Mouse (Mus musculus): ENCODE data around the gene Peak1.

The Peak1 gene

DNA sequence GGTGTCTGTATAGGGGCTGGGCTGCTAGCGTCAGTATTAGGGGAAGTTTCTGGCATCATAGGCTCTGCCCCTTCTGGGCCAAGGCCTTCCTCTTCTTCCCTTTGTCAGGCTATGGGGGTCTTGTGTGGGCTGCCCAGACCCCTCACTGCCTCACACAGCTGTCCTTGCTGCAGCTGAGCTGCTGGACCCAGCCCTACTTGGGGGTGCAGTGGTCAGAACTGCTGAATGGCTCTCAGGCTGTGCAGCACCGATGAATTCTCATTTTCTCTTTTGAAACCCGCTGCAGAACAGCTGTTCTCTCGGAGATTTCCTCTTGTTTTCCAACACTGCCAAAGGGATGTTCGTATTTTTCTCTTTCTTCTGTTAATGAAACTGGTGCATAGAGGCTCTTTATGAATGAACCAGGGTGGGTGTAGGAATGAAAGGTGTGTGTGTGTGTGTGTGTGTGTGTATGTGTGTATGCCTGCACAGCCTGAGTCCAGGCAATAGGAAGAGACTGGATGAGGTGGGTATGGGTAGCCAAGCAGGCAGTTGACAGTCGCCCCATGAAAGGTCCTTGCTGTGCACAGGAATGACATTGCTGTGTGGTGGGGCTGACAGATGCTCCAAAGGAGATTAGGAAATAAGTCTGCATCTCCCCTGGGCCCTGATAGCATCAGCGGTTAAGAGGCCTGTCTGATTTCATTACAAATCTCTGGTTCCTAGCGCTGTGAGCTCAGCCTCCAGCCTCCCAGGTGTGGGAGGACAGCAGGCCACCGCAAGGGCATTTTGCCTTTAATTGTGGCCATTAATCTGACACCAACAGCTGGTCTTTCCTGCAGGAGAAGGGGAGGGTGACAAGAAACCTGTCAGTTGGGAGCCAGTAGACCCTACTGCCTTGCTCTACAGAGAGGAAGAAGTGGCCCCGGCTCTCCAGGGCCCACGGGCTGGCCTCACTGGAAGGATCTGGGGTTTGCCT is 226.1 kb downstream of the Peak1 start:
- no peak for DNase-seq

DNA sequence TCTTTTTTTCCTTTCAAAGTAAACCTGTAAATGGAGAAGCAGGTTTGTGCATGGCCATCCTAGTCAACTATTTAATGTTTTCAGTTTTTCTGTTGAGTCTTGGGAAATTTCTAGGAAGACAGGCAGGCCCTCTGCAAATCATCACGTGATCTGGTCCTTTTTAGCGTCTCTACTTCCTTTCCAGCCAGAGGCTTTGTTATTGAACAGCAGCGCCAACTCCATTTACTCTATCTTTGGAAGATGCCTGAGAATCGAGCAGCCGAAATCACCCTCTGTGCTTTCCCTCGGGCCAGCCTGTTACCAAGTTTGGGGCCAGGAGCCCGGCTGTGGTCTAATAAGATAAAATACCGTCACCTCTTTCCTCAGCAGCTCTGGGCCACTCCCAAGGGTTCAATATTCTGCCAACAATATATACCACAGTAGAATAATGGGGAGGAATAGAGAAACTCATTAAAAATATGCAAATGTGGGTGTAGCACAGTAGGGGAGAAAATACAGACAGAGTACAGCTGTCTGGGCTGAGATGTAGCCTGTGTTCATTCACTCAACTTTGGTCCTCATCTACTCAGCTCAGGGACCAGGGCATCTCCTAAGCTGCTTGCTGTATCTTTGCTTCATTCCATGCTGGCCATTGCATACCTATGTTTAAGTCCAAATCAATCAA is 237.6 kb downstream of the Peak1 start:
- DNase-seq, result no peak

DNA sequence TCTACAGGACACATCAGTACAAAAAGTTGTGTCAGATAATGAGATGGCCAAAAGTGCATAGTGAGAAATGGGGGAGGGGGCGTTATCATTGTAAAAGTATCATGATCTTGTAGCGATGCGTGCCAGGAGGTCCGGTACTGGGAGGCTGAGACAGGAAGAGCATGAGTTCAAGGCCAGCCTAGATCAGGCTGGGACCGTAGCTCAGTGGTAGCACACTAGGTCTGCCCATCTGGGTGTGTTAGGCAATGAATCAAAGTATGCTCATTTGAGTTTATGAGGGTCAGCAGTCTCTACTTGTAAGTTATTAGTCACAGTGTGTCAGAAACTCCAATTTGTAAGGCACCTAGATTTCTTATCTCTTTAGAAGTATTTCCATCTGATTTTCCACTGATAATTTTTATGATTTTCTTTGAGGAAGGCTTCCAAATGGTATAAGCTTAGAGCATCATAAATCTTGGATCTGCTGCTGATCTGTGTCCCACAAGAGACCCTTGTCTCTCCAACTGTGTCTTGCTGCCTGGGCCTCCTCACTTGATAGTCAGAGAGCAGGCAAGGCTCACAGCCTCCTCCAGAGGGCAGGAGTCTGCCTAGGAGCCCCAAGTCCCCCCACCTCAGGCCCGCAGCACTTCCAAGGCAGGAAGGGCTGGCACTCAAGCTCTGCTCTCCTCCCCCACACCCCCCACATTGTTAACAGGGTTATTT is 238.3 kb downstream of the Peak1 start:
- no peak for DNase-seq

GRCm38 (mm10) chr9:56177354-56177753 is 240.5 kb downstream of the Peak1 start:
- no peak for DNase-seq

GRCm38 (mm10) chr9:56175316-56175715 is 242.6 kb downstream of the Peak1 start:
- no peak for DNase-seq

DNA sequence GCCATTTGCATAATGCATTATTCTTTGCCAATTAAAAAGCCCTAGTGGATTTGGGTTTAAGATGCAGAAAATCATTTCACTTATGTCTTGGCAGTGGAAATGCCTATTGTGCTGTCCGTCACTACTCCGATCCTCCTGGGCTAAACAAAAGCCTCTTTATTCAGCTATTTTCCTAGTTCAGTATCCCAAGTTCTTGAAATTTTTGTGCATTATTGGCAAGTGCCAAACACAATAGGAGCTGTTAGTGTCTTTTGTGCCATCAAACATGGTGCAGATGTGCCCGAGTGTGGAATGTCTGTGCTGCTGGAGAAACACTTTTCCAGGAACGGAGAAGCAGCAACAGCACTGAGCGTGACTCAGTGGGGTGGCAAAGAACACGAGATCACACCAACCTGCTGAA is 250.2 kb downstream of the Peak1 start:
- DNase-seq, result no peak

- no peak for DNase-seq
Measured at GRCm38 (mm10) chr9:56166161-56166560, 251.7 kb downstream of the Peak1 start.

DNA sequence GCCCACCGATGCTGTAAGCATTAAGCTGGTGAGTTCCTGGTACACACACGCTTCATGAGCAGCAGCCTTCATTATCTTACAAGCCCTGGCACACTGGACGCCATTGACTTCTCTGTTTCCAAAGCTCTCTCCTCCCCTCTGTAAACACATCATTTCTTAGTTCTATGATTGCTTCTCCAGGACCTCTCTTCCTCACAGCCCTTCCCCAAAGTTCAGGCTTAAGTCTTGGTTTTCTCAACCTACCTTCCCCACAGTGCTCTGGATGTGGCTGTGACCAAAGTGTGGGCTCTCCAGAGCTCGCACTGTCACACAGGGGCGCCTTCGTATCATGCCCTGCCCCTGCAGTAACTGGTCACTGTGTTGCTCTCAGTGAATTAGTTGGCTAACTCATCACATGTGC is 252.5 kb downstream of the Peak1 start, which contains the start of gene Tspan3:
Tspan3 (minus strand) TSS at position 101 of the 400 bp plus-strand sequence.
- DNase-seq, result no peak

- peak; percentile 91 to 93 for DNase-seq
Measured at GRCm38 (mm10) chr9:56160341-56161141, 257.3 kb downstream of the Peak1 start.

- DNase-seq, result no peak
Measured at GRCm38 (mm10) chr9:56159456-56159855, 258.4 kb downstream of the Peak1 start.

DNA sequence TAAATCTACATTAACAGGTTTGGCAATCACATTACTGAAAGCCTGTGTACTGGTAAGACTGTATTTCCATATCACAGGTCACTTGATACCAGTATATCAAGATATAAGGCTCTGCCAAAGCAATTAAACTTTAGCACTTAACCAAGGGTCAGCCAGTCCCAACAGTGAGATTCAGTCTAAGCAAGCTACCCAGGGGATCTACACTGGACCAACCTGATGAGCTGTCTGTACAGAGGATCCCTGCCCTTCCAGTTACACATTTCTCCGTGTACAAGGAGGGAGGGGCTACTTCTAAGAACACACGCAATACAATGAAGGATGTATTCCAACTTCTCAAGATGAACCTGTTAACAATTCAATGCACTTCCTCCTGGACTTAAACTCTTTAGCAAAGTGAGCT is 259.8 kb downstream of the Peak1 start:
- DNase-seq, result no peak

DNA sequence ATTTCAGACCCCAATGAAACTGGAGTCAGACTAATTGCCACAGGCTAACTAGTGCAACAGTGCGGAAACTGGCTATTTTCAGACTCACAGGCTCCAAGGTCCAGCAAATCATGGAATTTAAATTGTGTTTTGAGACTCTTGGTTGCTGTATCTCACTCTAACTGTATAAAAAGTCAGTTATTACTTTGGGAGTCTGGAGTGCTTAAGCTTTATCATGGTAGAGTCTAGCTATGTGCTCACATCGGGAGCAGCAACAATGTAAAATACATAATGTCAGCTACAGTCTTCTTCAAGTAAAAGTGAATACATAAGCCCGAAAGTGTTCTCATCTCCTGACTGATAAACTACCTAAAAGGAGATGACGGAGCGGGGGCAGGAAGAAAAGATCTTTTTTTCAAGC is 263.3 kb downstream of the Peak1 start:
- DNase-seq, result no peak

DNA sequence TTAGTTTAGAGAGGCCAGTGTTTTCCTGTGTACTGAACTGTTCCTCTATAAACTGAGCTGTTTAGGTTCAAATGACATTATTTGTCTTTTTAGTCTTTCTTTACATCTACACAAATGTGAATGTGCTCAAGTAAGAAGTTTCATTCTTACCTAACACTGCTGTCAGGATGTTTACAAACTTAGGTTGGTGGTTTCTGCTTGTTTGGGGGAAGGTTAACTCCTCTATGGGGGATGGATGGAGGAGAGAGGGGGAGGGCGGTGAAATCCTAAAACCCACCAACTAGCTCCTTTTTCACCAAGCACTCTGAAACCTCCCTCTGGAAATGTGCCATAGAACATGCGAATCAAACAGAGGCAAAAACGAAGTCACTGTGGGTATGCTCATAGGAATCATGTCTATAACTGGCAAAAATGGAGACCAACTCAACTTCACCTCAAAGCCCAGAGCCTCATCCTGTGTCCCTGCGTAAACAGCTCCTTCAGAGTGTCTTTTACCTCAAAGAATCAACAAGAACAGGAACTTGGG is 265.3 kb downstream of the Peak1 start:
- DNase-seq, result no peak

- DNase-seq, result peak; percentile 24 to 47
Measured at GRCm38 (mm10) chr9:56151745-56152481, 266.0 kb downstream of the Peak1 start.
